Mouse (Mus musculus) monocyte, adult 59 days (primary cell): Measurements from ENCODE around the gene Gm3147. TPM values are rescaled to one million over a fixed set of nuclear protein-coding genes. Genes with fewer than 3 reads are reported as not detected.

Source experiments
- total RNA-seq, 2 experiments: library from RNA; stranded (reverse); gene quantifications; one replicate each; pipeline ENCODE4 v1.2.4; 2023

The Gm3147 gene
- total RNA-seq: not detected

DNA sequence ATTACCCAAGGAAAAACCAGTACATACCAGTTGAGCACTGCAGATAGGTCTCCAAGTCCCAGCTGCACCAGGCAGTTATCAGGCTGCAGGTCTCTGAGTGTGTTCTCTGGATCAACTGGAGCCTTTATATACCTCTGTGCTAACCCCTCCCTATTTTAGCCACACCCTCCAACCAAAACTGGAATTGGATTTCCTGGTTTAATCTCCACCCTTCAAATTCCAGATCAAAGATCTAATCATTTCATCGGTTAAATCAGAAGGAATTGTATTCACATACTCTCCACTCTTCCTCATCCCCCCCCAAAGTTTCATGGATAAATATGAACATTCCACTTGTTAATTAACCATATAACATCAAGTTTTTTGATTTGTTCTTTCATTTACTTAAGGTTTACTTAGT is at the start of gene Gm3147:
Gm3147 (minus strand) TSS at position 101 of the 400 bp plus-strand sequence.

DNA sequence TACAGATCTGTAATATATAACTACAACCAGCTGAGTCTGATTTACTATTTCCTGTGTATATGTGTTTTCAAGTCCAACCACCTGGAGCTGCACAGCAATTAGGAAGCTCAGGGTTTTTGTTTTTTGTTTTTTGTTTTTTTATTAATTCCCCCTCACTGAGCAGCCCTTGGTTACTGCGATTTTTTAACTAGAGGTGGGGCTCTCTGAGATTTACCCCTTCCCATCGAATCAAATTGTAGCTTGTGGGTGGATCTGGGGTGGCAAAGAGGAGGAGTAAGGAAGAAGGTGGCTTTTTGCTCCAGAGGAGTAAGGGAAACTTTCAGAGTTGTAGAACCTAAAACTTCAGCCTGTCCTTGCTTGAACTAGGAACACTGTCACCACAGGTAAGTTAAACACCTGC is 31.9 kb upstream of the Gm3147 start, which contains the start of gene Gm6205:
Gm6205 (plus strand) TSS at position 301 of the 400 bp plus-strand sequence.

DNA sequence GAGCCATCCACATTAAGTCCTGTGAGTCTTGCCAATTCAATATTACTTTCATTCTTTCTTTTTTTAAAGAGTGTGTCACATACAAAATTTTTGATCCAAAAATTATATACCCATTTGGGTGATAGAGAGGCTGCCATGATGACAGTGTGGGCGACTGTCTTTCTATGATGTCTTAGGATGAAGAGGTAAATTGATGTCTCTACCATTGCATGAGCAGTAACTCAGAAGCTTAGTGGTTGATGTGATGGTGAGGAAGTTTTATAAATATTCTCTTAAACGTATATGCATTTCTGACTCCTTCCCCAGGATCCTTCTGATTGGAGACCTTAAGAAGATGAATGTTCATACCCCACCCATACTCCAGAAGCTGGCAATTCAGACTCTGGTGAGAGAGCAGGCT is 7.5 kb upstream of the Gm3147 start, which contains the start of gene Gm6509:
Gm6509 (plus strand) TSS at position 301 of the 400 bp plus-strand sequence.

Other genes with a start within 250 kb of the Gm3147 start
- not detected for gene Gm7682, start 170.6 kb downstream of the Gm3147 start, total RNA-seq
- gene Gm3139, start 90.1 kb downstream of the Gm3147 start, total RNA-seq: not detected
- gene Gm6509, start 7.6 kb upstream of the Gm3147 start, total RNA-seq: not detected
- gene Gm6205, start 32.0 kb upstream of the Gm3147 start, total RNA-seq: not detected
- not detected for gene Gm3183, start 249.1 kb upstream of the Gm3147 start, total RNA-seq